Mouse (Mus musculus) bone marrow macrophage, adult 2 months (primary cell): ENCODE data around the gene Pard3.

Experiments used
- CTCF ChIP-seq: IDR thresholded peaks from 2 replicates; pipeline ENCODE4 v1.5.1; 2012; ENCODE audit warnings: low read depth, mild to moderate bottlenecking, low read length, moderate library complexity
- POLR2A ChIP-seq: IDR thresholded peaks from 2 replicates; pipeline ENCODE4 v1.6.1; 2012; ENCODE audit warnings: mild to moderate bottlenecking, low read depth, low read length, borderline replicate concordance

- no peak for TF ChIP-seq POLR2A
- TF ChIP-seq CTCF: no peak; the same call in 1 of the 2 replicates
These were observed 188.3 kb downstream of the Pard3 start for GRCm38 (mm10) chr8:127251985-127252384.
